Mouse (Mus musculus) C2C12 (cell line): Measurements from ENCODE around the gene Adam15. TPM values are rescaled to one million over a fixed set of nuclear protein-coding genes. Genes with fewer than 3 reads are reported as not detected.

ENCODE experiments used
- H3K27me3 ChIP-seq: one replicate; pipeline ENCODE4 v1.6.1; 2011; ENCODE audit not compliant: control insufficient read depth, insufficient read depth, insufficient read length
- H3K36me3 ChIP-seq: one replicate; pipeline ENCODE4 v1.6.1; 2011; ENCODE audit not compliant: control insufficient read depth, insufficient read depth
- H3K4me3 ChIP-seq: one replicate; pipeline ENCODE4 v1.5.1; 2011; ENCODE audit warnings: mild to moderate bottlenecking, control low read depth; ENCODE audit not compliant: poor library complexity, insufficient read depth, severe bottlenecking
- H3K79me2 ChIP-seq: one replicate; pipeline ENCODE4 v1.6.1; 2011; ENCODE audit not compliant: control insufficient read depth, insufficient read depth
- H3K79me3 ChIP-seq: one replicate; pipeline ENCODE4 v1.6.1; 2011; ENCODE audit warnings: low read depth, control low read depth
- H3ac ChIP-seq: one replicate; pipeline ENCODE3; 2011; ENCODE audit warnings: low read depth; ENCODE audit not compliant: control insufficient read depth, insufficient read length
- CEBPB ChIP-seq: IDR thresholded peaks from one replicate; pipeline ENCODE4 v1.6.1; 2011; ENCODE audit warnings: low read depth, mild to moderate bottlenecking, control low read depth, moderate library complexity
- CTCF ChIP-seq: IDR thresholded peaks from one replicate; pipeline ENCODE4 v1.5.1; 2011; ENCODE audit not compliant: control insufficient read depth, insufficient read depth, insufficient read length
- FOSL1 ChIP-seq: IDR thresholded peaks from one replicate; pipeline ENCODE4 v1.8.0; 2011; ENCODE audit warnings: mild to moderate bottlenecking, low read length; ENCODE audit not compliant: poor library complexity, insufficient read depth, severe bottlenecking
- MAX ChIP-seq: IDR thresholded peaks from one replicate; pipeline ENCODE4 v1.6.1; 2011; ENCODE audit warnings: mild to moderate bottlenecking, control low read depth
- MYOD1 ChIP-seq: IDR thresholded peaks from one replicate; pipeline ENCODE4 v1.6.1; 2011; ENCODE audit warnings: low read depth; ENCODE audit not compliant: control insufficient read depth, insufficient read length
- MYOG ChIP-seq: IDR thresholded peaks from one replicate; pipeline ENCODE4 v1.6.1; 2011; ENCODE audit not compliant: control insufficient read depth, insufficient read length; ENCODE audit errors: extremely low read depth
- USF1 ChIP-seq: IDR thresholded peaks from one replicate; pipeline ENCODE4 v1.6.1; 2011; ENCODE audit warnings: low read depth, mild to moderate bottlenecking, control low read depth, moderate library complexity
- polyA plus RNA-seq: library from polyadenylated mRNA; unstranded; fragments of >200 nt; fragmentation: generic; extraction: Trizol; gene quantifications from one replicate; pipeline ENCODE4 v1.2.1, GENCODE M21; 2012; ENCODE audit warnings: missing spikeins

The Adam15 gene
- polyA plus RNA-seq, 1 experiment = 60.2 TPM

- Histone ChIP-seq H3K79me3 (no peaks in the 10 kb centered on the region), H3K4me3 (no peak overlapping the region), H3ac (no peak overlapping the region), H3K79me2 (no peaks in the 10 kb centered on the region), H3K36me3 (no peaks in the 10 kb centered on the region), H3K27me3 (no peaks in the 10 kb centered on the region)
- TF ChIP-seq MAX = no peak
- TF ChIP-seq MYOG = no peak
- no peak for TF ChIP-seq USF1
- no peak for TF ChIP-seq FOSL1
- no peak for TF ChIP-seq CEBPB
- TF ChIP-seq MYOD1 = no peak
- no peak for TF ChIP-seq CTCF
Observed at GRCm38 (mm10) chr3:89305551-89306325, 44.1 kb downstream of the Adam15 start.

- H3K79me3 ChIP-seq = no peaks in the 10 kb centered on the region
- H3K4me3 ChIP-seq = no peak overlapping the region
- no peak overlapping the region for H3ac ChIP-seq
- H3K79me2 ChIP-seq = no peaks in the 10 kb centered on the region
- TF ChIP-seq FOSL1 (no peak), USF1 (no peak), MYOG (no peak), CEBPB (no peak), MAX (no peak), MYOD1 (no peak), CTCF (no peak)
- H3K27me3 ChIP-seq = no peaks in the 10 kb centered on the region
- H3K36me3 ChIP-seq = no peaks in the 10 kb centered on the region
Observed at GRCm38 (mm10) chr3:89305105-89305504, 44.7 kb downstream of the Adam15 start.

- no peak for TF ChIP-seq MYOD1
- TF ChIP-seq USF1 = no peak
- no peak for TF ChIP-seq CTCF
- TF ChIP-seq MAX = no peak
- TF ChIP-seq CEBPB = no peak
Observed at GRCm38 (mm10) chr3:89304440-89304839, 45.4 kb downstream of the Adam15 start.

GRCm38 (mm10) chr3:89300514-89300913 lies 49.3 kb downstream of the Adam15 start:
- H3K4me3 ChIP-seq = no peak overlapping the region
- TF ChIP-seq CEBPB (no peak), MYOG (no peak), MAX (no peak)
- H3K79me3 ChIP-seq = no peaks in the 10 kb centered on the region
- H3ac ChIP-seq = no peak overlapping the region
- H3K27me3 ChIP-seq = no peaks in the 10 kb centered on the region
- no peaks in the 10 kb centered on the region for H3K79me2 ChIP-seq
- H3K36me3 ChIP-seq = no peaks in the 10 kb centered on the region

More at GRCm38 (mm10) chr3:89304440-89304839, 45.4 kb downstream of the Adam15 start:
- Histone ChIP-seq H3K79me2 (no peaks in the 10 kb centered on the region), H3K4me3 (no peak overlapping the region), H3ac (no peak overlapping the region), H3K36me3 (no peaks in the 10 kb centered on the region), H3K79me3 (no peaks in the 10 kb centered on the region), H3K27me3 (no peaks in the 10 kb centered on the region)

GRCm38 (mm10) chr3:89300071-89300470 lies 49.7 kb downstream of the Adam15 start:
- H3K4me3 ChIP-seq = no peak overlapping the region
- no peak overlapping the region for H3ac ChIP-seq
- H3K79me2 ChIP-seq = no peaks in the 10 kb centered on the region

GRCm38 (mm10) chr3:89299499-89299898 lies 50.3 kb downstream of the Adam15 start:
- no peaks in the 10 kb centered on the region for H3K27me3 ChIP-seq
- no peak for TF ChIP-seq MYOG
- no peak for TF ChIP-seq MAX
- TF ChIP-seq MYOD1 = no peak
- TF ChIP-seq USF1 = no peak
- TF ChIP-seq FOSL1 = no peak
- no peaks in the 10 kb centered on the region for H3K79me2 ChIP-seq
- peak overlapping the region; percentile 54 for H3ac ChIP-seq
- no peak overlapping the region for H3K4me3 ChIP-seq
- no peaks in the 10 kb centered on the region for H3K36me3 ChIP-seq
- no peaks in the 10 kb centered on the region for H3K79me3 ChIP-seq

More at GRCm38 (mm10) chr3:89300071-89300470, 49.7 kb downstream of the Adam15 start:
- no peaks in the 10 kb centered on the region for H3K79me3 ChIP-seq
- TF ChIP-seq MYOG = no peak
- TF ChIP-seq CEBPB = no peak
- TF ChIP-seq FOSL1 = no peak
- TF ChIP-seq USF1 = no peak
- no peak for TF ChIP-seq MYOD1
- TF ChIP-seq CTCF = no peak
- TF ChIP-seq MAX = no peak
- no peaks in the 10 kb centered on the region for H3K27me3 ChIP-seq
- no peaks in the 10 kb centered on the region for H3K36me3 ChIP-seq
